ENCODE assay signal across 12 mouse cellular contexts in the genomic region with DNA sequence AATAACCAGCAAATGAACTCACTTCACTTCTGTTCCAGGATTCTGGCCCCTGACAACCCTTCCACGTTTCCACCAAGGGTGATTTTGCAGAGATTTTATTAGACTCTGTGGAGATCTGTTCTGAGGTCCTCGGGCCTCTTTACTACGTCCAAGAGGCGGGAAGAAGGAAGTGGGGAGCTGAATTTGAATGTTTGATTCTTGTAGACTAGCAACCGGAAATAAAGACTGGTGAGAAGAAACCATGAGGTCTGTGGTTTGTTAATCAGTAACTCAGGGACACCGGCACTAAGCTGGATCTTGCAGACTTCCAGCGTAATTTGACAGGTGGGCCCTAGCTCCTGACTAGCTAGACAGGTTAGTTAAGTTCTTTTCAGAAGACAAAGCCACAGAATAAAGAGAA. TPM values are rescaled to one million over a fixed set of nuclear protein-coding genes. Genes with fewer than 3 reads are reported as not detected.
DNase-seq lines count a peak whose midpoint lies in the region; ATAC-seq lines count a peak whose summit lies in the region.
"Had no signal": no experiment of that assay in that cellular context is flagged by ENCODE, and none has a peak within 500 bp of the region (broad histone marks: within the 10 kb centered on the region; RNA-seq: fewer than 3 reads in every experiment).

No protein-coding gene starts in this region.

- DNase-seq in urinary bladder, postnatal 14 days (ENCODE audit: low spot score), result peak; percentile 18
- no peak for DNase-seq in urinary bladder, postnatal 4 days (ENCODE audit: low spot score in 2 of 2)
- DNase-seq in large intestine, adult 2 months (ENCODE audit: low read depth, low spot score), result peak; percentile 81
- no peak for DNase-seq in layer of hippocampus, adult 9-10 months (ENCODE audit: low spot score)
- no peak for DNase-seq in right cerebral cortex, adult 18-20 months
- DNase-seq: adrenal gland, postnatal 36 days; cerebellum, postnatal 36 days; heart, adult 18-20 months; thymus, postnatal 36 days had no signal

- 33% methylated on average over 7 of the region's 7 CpGs for WGBS in intestine, embryonic 16.5 days
- WGBS in large intestine, adult 2 months, result 15% methylated on average over 7 of the region's 7 CpGs
- WGBS in neural tube, embryonic 15.5 days, result 33% methylated on average over 7 of the region's 7 CpGs

- peaks cover 3% of the 10 kb centered on the region for H3K4me1 ChIP-seq in intestine, embryonic 16.5 days (ENCODE audit: control insufficient read depth, insufficient read depth, low read length)
- H3K4me1 ChIP-seq in neural tube, embryonic 15.5 days, result peaks cover 10% of the 10 kb centered on the region

- H3K9ac ChIP-seq in intestine, embryonic 16.5 days (ENCODE audit: low read depth, low read length), result peak overlapping the region; percentile 52; the same call in 1 of the 2 replicates
- H3K9ac ChIP-seq in neural tube, embryonic 15.5 days (replicated peaks), result no peak overlapping the region
- H3K9ac ChIP-seq: liver, embryonic 14.5 days had no signal

- peak; percentile 95 for ATAC-seq in intestine, embryonic 16.5 days
- no peak for ATAC-seq in neural tube, embryonic 15.5 days (ENCODE audit: low FRiP score)

- H3K9me3 ChIP-seq in intestine, embryonic 16.5 days (ENCODE audit: control insufficient read depth, low read length), result no peaks in the 10 kb centered on the region
- H3K9me3 ChIP-seq in neural tube, embryonic 15.5 days (replicated peaks), result no peaks in the 10 kb centered on the region

- no peaks in the 10 kb centered on the region for H3K27me3 ChIP-seq in intestine, embryonic 16.5 days (replicated peaks; ENCODE audit: control insufficient read depth, insufficient read depth, low read length)
- no peaks in the 10 kb centered on the region for H3K27me3 ChIP-seq in neural tube, embryonic 15.5 days (replicated peaks)

- H3K4me2 ChIP-seq in intestine, embryonic 16.5 days (ENCODE audit: low read depth, low read length), result peak overlapping the region; percentile 38
- H3K4me2 ChIP-seq in neural tube, embryonic 15.5 days, result no peak overlapping the region

- no peaks in the 10 kb centered on the region for H3K36me3 ChIP-seq in intestine, embryonic 16.5 days (ENCODE audit: control insufficient read depth, insufficient read depth, low read length)
- no peaks in the 10 kb centered on the region for H3K36me3 ChIP-seq in neural tube, embryonic 15.5 days

- H3K27ac ChIP-seq in intestine, embryonic 16.5 days (ENCODE audit: low read length), result peak overlapping the region; percentile 86
- no peak overlapping the region for H3K27ac ChIP-seq in neural tube, embryonic 15.5 days (replicated peaks)
- H3K27ac ChIP-seq: liver, embryonic 14.5 days had no signal

- H3K4me3 ChIP-seq in intestine, embryonic 16.5 days (ENCODE audit: low read length), result peak overlapping the region; percentile 42
- no peak overlapping the region for H3K4me3 ChIP-seq in neural tube, embryonic 15.5 days (replicated peaks)

RNA-seq across cellular contexts. Expression of gene Plch1, which starts 5.6 kb away (rescaled TPM):
- polyA plus RNA-seq in intestine, embryonic 16.5 days (2015; fragmentation: Nextera tagmentation; extraction: Ambion mirVana), result 4.8 and 5.4 TPM in 2 replicates
- 2.7 and 5.7 TPM in 2 replicates for polyA plus RNA-seq in large intestine, adult 2 months (2012; rRNA removed)
- 5.8 and 6.8 TPM in 2 replicates for polyA plus RNA-seq in neural tube, embryonic 15.5 days (2015; fragmentation: Nextera tagmentation; extraction: Ambion mirVana)

RNA-seq across cellular contexts. Expression of gene E130311K13Rik, which starts 35.6 kb away (rescaled TPM):
- 4.6 and 4.7 TPM in 2 replicates for polyA plus RNA-seq in intestine, embryonic 16.5 days (2015; fragmentation: Nextera tagmentation; extraction: Ambion mirVana)
- 0.55 and 0.81 TPM in 2 replicates for polyA plus RNA-seq in large intestine, adult 2 months (2012; rRNA removed)
- 7.7 and 8.0 TPM in 2 replicates for polyA plus RNA-seq in neural tube, embryonic 15.5 days (2015; fragmentation: Nextera tagmentation; extraction: Ambion mirVana)

Comparison
In these comparisons a context has a peak if more than half of its experiments do, and no peak if none do; other contexts are left out.
1. DNase-seq: peak in urinary bladder, postnatal 14 days (single experiment) and large intestine, adult 2 months (single experiment); none in urinary bladder, postnatal 4 days (0 of 2), layer of hippocampus, adult 9-10 months (single experiment) and right cerebral cortex, adult 18-20 months (single experiment).